Mouse (Mus musculus): Measurements from ENCODE around the gene Rpl29. TPM values are rescaled to one million over a fixed set of nuclear protein-coding genes. Genes with fewer than 3 reads are reported as not detected.

Gene Rpl29
- polyA plus RNA-seq, 1 experiment, result 475 TPM

DNA sequence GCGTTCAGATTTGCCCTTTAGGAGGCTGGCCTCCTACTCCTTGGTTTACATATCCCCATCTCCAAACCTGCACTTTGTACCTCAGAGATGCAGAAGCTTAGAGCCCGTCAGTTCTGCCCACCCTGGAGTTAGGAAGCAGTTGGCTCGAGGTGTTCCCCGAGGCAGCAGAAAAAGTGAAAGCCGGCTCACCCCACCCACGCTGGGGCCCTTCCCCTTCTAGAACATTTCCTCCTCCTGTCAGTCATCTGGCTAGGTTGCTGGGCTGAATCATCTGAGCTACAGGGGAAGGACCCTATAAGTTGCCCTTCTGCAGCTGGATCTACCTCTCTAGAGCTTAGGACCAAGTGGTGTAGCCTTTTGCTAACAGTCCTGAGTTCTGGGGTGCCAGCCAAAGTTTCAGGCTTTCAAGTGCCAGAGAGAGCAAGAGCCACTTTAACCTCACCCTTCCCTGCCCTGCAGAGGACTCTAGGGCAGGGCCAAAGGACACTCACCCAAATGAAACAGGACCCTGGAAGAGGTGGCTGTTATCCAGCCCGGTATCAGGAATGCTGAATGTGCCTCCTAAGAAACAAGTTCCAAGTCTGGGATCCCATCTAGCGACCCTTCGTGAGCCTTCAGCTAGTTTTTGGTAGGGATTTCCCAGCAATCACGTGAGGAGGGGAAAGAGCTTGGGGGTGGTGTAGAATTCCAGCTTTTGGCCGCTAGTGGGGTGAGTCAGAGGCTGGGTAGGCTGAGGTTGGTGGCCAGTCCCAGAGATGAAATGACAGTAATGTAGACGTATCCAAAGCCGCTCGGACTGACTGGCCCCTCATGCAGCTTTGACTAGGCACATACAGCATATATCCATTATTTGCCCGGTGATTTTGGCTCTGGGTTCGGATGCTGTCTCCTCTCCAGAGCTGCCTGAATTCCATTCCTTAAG, 47.0 kb downstream of the Rpl29 start:
- DNase-seq, result no peak
- WGBS, result 27% methylated on average over 16 of the region's 16 CpGs
- no peaks in the 10 kb centered on the region for H3K27me3 ChIP-seq (ENCODE audit: control insufficient read depth, insufficient read depth, low read length)
- H3K4me3 ChIP-seq (replicated peaks; ENCODE audit: insufficient read depth, low read depth, low read length), result peak overlapping the region; percentile 43
- H3K27ac ChIP-seq (ENCODE audit: insufficient read depth, low read length), result peak overlapping the region; percentile 41
- peaks cover 23% of the 10 kb centered on the region for H3K4me1 ChIP-seq (ENCODE audit: control insufficient read depth, insufficient read depth, low read length)
- TF ChIP-seq POLR2A (IDR thresholded peaks at IDR 0.05; ENCODE audit: borderline replicate concordance, insufficient read depth, low read length) (no peak), CTCF (IDR thresholded peaks at IDR 0.05; ENCODE audit: borderline replicate concordance, insufficient read depth, low read depth, low read length) (no peak)

DNA sequence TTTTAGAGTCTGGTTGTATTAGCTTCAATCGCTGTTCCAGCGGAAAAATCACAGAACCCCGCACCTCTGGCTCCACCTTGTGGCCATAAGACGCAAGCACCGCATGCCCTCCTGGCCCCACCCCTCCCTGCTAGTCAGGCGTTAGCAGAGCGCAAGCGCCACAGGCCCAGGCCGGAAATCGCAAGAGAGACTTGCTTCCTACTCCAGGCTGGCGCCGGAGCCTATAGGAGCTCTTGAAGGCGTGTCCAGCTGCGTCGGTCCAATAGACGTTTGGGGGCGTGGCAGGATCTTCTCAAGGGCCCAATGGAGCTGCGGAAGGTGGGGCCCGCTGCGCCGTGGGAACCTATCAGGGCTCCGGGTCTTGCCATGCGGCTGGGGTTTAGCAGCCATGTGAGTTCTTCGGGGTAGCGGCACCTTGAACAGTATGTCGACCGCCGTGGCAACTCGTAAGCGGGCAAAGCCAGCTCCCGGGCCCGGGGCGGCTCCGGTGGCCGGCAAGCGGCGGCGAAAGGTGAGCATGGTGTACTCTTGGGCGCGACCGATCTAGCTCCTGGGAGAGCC, 47.8 kb downstream of the Rpl29 start, which contains the start of gene Parp3:
Gene Parp3 (minus strand): TSS at position 26 of the 561 bp plus-strand sequence.
- H3K27me3 ChIP-seq (ENCODE audit: control insufficient read depth, insufficient read depth, low read length), result no peaks in the 10 kb centered on the region
- WGBS, result under 1% methylated on average over 41 of the region's 41 CpGs
- H3K4me3 ChIP-seq (replicated peaks; ENCODE audit: insufficient read depth, low read depth, low read length), result peak within 1 kb of the TSS; percentile 87
- peak within 1 kb of the TSS; percentile 41 for H3K27ac ChIP-seq (ENCODE audit: insufficient read depth, low read length)
- peak; percentile 100 for DNase-seq
- peaks cover 23% of the 10 kb centered on the region for H3K4me1 ChIP-seq (ENCODE audit: control insufficient read depth, insufficient read depth, low read length)
- TF ChIP-seq CTCF (IDR thresholded peaks at IDR 0.05; ENCODE audit: borderline replicate concordance, insufficient read depth, low read depth, low read length) (peak; percentile 97), POLR2A (IDR thresholded peaks at IDR 0.05; ENCODE audit: borderline replicate concordance, insufficient read depth, low read length) (0 out of 2 replicates have a peak, but pooled peaks have one; percentile 36)

- 3% methylated on average over 16 of the region's 16 CpGs for WGBS
- DNase-seq, result peak in 1 of 2 experiments; percentile 5
- Histone ChIP-seq H3K4me3 (replicated peaks; ENCODE audit: insufficient read depth, low read depth, low read length) (peak overlapping the region; percentile 87), H3K27me3 (ENCODE audit: control insufficient read depth, insufficient read depth, low read length) (no peaks in the 10 kb centered on the region), H3K27ac (ENCODE audit: insufficient read depth, low read length) (no peak overlapping the region), H3K4me1 (ENCODE audit: control insufficient read depth, insufficient read depth, low read length) (peaks cover 19% of the 10 kb centered on the region)
- no peak for TF ChIP-seq POLR2A (IDR thresholded peaks at IDR 0.05; ENCODE audit: borderline replicate concordance, insufficient read depth, low read length)
- no peak for TF ChIP-seq CTCF (IDR thresholded peaks at IDR 0.05; ENCODE audit: borderline replicate concordance, insufficient read depth, low read depth, low read length)
These were observed 48.4 kb downstream of the Rpl29 start for GRCm38 (mm10) chr9:106477649-106478048.

GRCm38 (mm10) chr9:106478101-106478500, 48.8 kb downstream of the Rpl29 start:
- TF ChIP-seq POLR2A (IDR thresholded peaks at IDR 0.05; ENCODE audit: borderline replicate concordance, insufficient read depth, low read length), result no peak
- TF ChIP-seq CTCF (IDR thresholded peaks at IDR 0.05; ENCODE audit: borderline replicate concordance, insufficient read depth, low read depth, low read length), result no peak
- Histone ChIP-seq H3K4me3 (replicated peaks; ENCODE audit: insufficient read depth, low read depth, low read length) (peak overlapping the region; percentile 87), H3K27me3 (ENCODE audit: control insufficient read depth, insufficient read depth, low read length) (no peaks in the 10 kb centered on the region), H3K4me1 (ENCODE audit: control insufficient read depth, insufficient read depth, low read length) (peaks cover 19% of the 10 kb centered on the region), H3K27ac (ENCODE audit: insufficient read depth, low read length) (no peak overlapping the region)
- peak; percentile 5 to 6 for DNase-seq
- 67% methylated on average over 9 of the region's 9 CpGs for WGBS

- H3K4me1 ChIP-seq (ENCODE audit: control insufficient read depth, insufficient read depth, low read length), result peaks cover 11% of the 10 kb centered on the region
- no peak overlapping the region for H3K4me3 ChIP-seq (replicated peaks; ENCODE audit: insufficient read depth, low read depth, low read length)
- no peaks in the 10 kb centered on the region for H3K27me3 ChIP-seq (ENCODE audit: control insufficient read depth, insufficient read depth, low read length)
- H3K27ac ChIP-seq (ENCODE audit: insufficient read depth, low read length), result no peak overlapping the region
- WGBS, result 91% methylated on average over 7 of the region's 7 CpGs
- TF ChIP-seq CTCF (IDR thresholded peaks at IDR 0.05; ENCODE audit: borderline replicate concordance, insufficient read depth, low read depth, low read length) (no peak), POLR2A (IDR thresholded peaks at IDR 0.05; ENCODE audit: borderline replicate concordance, insufficient read depth, low read length) (no peak)
- DNase-seq, result peak in 1 of 2 experiments; percentile 1
These were observed 51.3 kb downstream of the Rpl29 start for GRCm38 (mm10) chr9:106480541-106480940.

- H3K27me3 ChIP-seq (ENCODE audit: control insufficient read depth, insufficient read depth, low read length), result no peaks in the 10 kb centered on the region
- no peak for DNase-seq
- no peak for TF ChIP-seq CTCF (IDR thresholded peaks at IDR 0.05; ENCODE audit: borderline replicate concordance, insufficient read depth, low read depth, low read length)
- TF ChIP-seq POLR2A (IDR thresholded peaks at IDR 0.05; ENCODE audit: borderline replicate concordance, insufficient read depth, low read length), result no peak
- H3K4me1 ChIP-seq (ENCODE audit: control insufficient read depth, insufficient read depth, low read length), result peaks cover 11% of the 10 kb centered on the region
- no peak overlapping the region for H3K4me3 ChIP-seq (replicated peaks; ENCODE audit: insufficient read depth, low read depth, low read length)
- WGBS, result 92% methylated on average over 15 of the region's 15 CpGs
- H3K27ac ChIP-seq (ENCODE audit: insufficient read depth, low read length), result no peak overlapping the region
These were observed 51.8 kb downstream of the Rpl29 start for GRCm38 (mm10) chr9:106481075-106481474.

Other genes with a start within 250 kb of the Rpl29 start
- gene Ppm1m, start 229.7 kb upstream of the Rpl29 start, polyA plus RNA-seq (2012; rRNA removed), result 36.0 and 38.9 TPM in 2 replicates
- gene Twf2, start 226.3 kb upstream of the Rpl29 start, polyA plus RNA-seq (2012; rRNA removed), result 54.7 and 59.1 TPM in 2 replicates
- 0.31 and 0.57 TPM in 2 replicates for gene Tlr9, start 206.9 kb upstream of the Rpl29 start, polyA plus RNA-seq (2012; rRNA removed)
- gene Alas1, start 180.8 kb upstream of the Rpl29 start, polyA plus RNA-seq (2012; rRNA removed), result 117 and 134 TPM in 2 replicates
- gene Poc1a, start 148.4 kb upstream of the Rpl29 start, polyA plus RNA-seq (2012; rRNA removed), result 3.9 and 4.4 TPM in 2 replicates
- 46.4 and 49.6 TPM in 2 replicates for gene Dusp7, start 60.8 kb upstream of the Rpl29 start, polyA plus RNA-seq (2012; rRNA removed)
- 16.2 and 16.4 TPM in 2 replicates for gene Acy1, start 8.9 kb downstream of the Rpl29 start, polyA plus RNA-seq (2012; rRNA removed)
- 59.7 and 68.5 TPM in 2 replicates for gene Abhd14b, start 18.0 kb downstream of the Rpl29 start, polyA plus RNA-seq (2012; rRNA removed)
- 49.7 and 51.5 TPM in 2 replicates for gene Abhd14a, start 18.2 kb downstream of the Rpl29 start, polyA plus RNA-seq (2012; rRNA removed)
- 515 and 572 TPM in 2 replicates for gene Pcbp4, start 23.8 kb downstream of the Rpl29 start, polyA plus RNA-seq (2012; rRNA removed)
- 27.9 and 30.7 TPM in 2 replicates for gene Gpr62, start 36.5 kb downstream of the Rpl29 start, polyA plus RNA-seq (2012; rRNA removed)
- gene Rrp9, start 46.5 kb downstream of the Rpl29 start, polyA plus RNA-seq (2012; rRNA removed), result 42.5 and 43.7 TPM in 2 replicates
- 6.9 and 9.7 TPM in 2 replicates for gene Parp3, start 47.5 kb downstream of the Rpl29 start, polyA plus RNA-seq (2012; rRNA removed)
- not detected in 2 replicates for gene Iqcf1, start 70.5 kb downstream of the Rpl29 start, polyA plus RNA-seq (2012; rRNA removed)
- not detected in 2 replicates for gene Iqcf5, start 85.1 kb downstream of the Rpl29 start, polyA plus RNA-seq (2012; rRNA removed)
- gene Iqcf3, start 132.2 kb downstream of the Rpl29 start, polyA plus RNA-seq (2012; rRNA removed), result not detected in 2 replicates
- gene Iqcf4, start 141.5 kb downstream of the Rpl29 start, polyA plus RNA-seq (2012; rRNA removed), result not detected in 2 replicates
- not detected in 2 replicates for gene Iqcf6, start 197.1 kb downstream of the Rpl29 start, polyA plus RNA-seq (2012; rRNA removed)
- gene Grm2, start 226.6 kb downstream of the Rpl29 start, polyA plus RNA-seq (2012; rRNA removed), result 17.1 and 20.5 TPM in 2 replicates